Mouse (Mus musculus) CH12.LX (cell line): ENCODE measurements at regions not wholly inside any gene's neighbourhood (a gene's known extent, or its start where the extent isn't known, plus 50 kb on each side); places are given as distances from the start of the nearest gene placed in this dataset.

Experiments
- CTCF ChIP-seq, 2 experiments: IDR thresholded peaks in 1 of 2; conservative IDR thresholded peaks in 1 of 2; 2 replicates each; pipeline ENCODE4 v1.5.1; 2011 to 2012; ENCODE audit warnings: low read depth in 2 of 2, low read length in 2 of 2, improper control_type of control experiment in 1 of 2, inconsistent platforms in 1 of 2, mild to moderate bottlenecking in 1 of 2, moderate library complexity in 1 of 2
- IRF4 ChIP-seq: IDR thresholded peaks from 2 replicates; pipeline ENCODE4 v1.6.1; 2014; ENCODE audit warnings: low read depth, mild to moderate bottlenecking, inconsistent platforms, low read length, improper control_type of control experiment
- POLR2A ChIP-seq: IDR thresholded peaks from 2 replicates; pipeline ENCODE4 v1.6.1; 2011; ENCODE audit warnings: low read depth, mild to moderate bottlenecking, improper control_type of control experiment, low read length

- no peak for TF ChIP-seq CTCF (conservative IDR thresholded peaks at IDR 0.05 in 1 of 2, IDR thresholded peaks at IDR 0.05 in 1 of 2; ENCODE audit: low read depth in 2 of 2, low read length in 2 of 2)
- TF ChIP-seq POLR2A = no peak
- no peak for TF ChIP-seq IRF4
Measured at GRCm38 (mm10) chr3:31494706-31495105, 184.5 kb upstream of the Slc7a14 start.
